Mouse (Mus musculus): ENCODE measurements at regions not wholly inside any gene's neighbourhood (a gene's known extent, or its start where the extent isn't known, plus 50 kb on each side); places are given as distances from the start of the nearest gene placed in this dataset.
"Not testable (repeated sequence)": the region's sequence is repeated elsewhere in the genome, so short reads cannot be mapped to it uniquely, and the experiment has no call there.

- not testable (repeated sequence) for H3K4me2 ChIP-seq (ENCODE audit: low read depth); H3K9ac ChIP-seq (ENCODE audit: low read length); H3K27ac ChIP-seq (ENCODE audit: low read depth, low read length); H3K9me3 ChIP-seq (ENCODE audit: control insufficient read depth, low read length); H3K4me1 ChIP-seq (ENCODE audit: control insufficient read depth, insufficient read depth, low read length); H3K4me3 ChIP-seq (ENCODE audit: low read depth, low read length); H3K36me3 ChIP-seq (ENCODE audit: control insufficient read depth, insufficient read depth, low read length); H3K27me3 ChIP-seq (ENCODE audit: control insufficient read depth, insufficient read depth, low read length); ATAC-seq (ENCODE audit: insufficient read depth, low FRiP score, low TSS enrichment)
- DNase-seq (ENCODE audit: low spot score): peak; percentile 84
- under 1% methylated on average over 23 of the region's 39 CpGs for WGBS
Measured at GRCm38 (mm10) chr12:20614766-20615165, 375.5 kb upstream of the Asap2 start.
